Mouse (Mus musculus) lung, postnatal 0 days (tissue): ENCODE results near the gene Galnt7. TPM values are rescaled to one million over a fixed set of nuclear protein-coding genes. Genes with fewer than 3 reads are reported as not detected.

ENCODE experiments used
- ATAC-seq: fragments of 200-750 bp; cut with Nextera tagmentation; 2 replicates; pipeline ENCODE4 v1.8.0; 2017; ENCODE audit warnings: moderate library complexity
- DNase-seq: peaks from one replicate; pipeline ENCODE4 v3.0.0-alpha.2; 2016; ENCODE audit warnings: low spot score
- H3K27ac ChIP-seq: fragments of 300-500 bp; sonication (generic); 2 replicates; pipeline ENCODE4 v1.5.1; 2014; ENCODE audit warnings: antibody characterized with exemption, mild to moderate bottlenecking, low read length, mixed read lengths
- H3K27me3 ChIP-seq: fragments of 300-500 bp; sonication (generic); replicated peaks from 2 replicates; pipeline ENCODE4 v1.6.1; 2014; ENCODE audit warnings: low read length, mixed read lengths; ENCODE audit not compliant: insufficient read depth
- H3K36me3 ChIP-seq: fragments of 300-500 bp; sonication (generic); 2 replicates; pipeline ENCODE4 v1.6.1; 2014; ENCODE audit warnings: low read length, mixed read lengths; ENCODE audit not compliant: insufficient read depth
- H3K4me1 ChIP-seq: fragments of 300-500 bp; sonication (generic); 2 replicates; pipeline ENCODE4 v1.6.1; 2014; ENCODE audit warnings: antibody characterized with exemption, low read depth, low read length, mixed read lengths; ENCODE audit not compliant: insufficient read depth
- H3K4me2 ChIP-seq: fragments of 300-500 bp; sonication (generic); replicated peaks from 2 replicates; pipeline ENCODE4 v1.6.1; 2014; ENCODE audit warnings: low read depth, mild to moderate bottlenecking, low read length, moderate library complexity, mixed read lengths
- H3K4me3 ChIP-seq: fragments of 300-500 bp; sonication (generic); 2 replicates; pipeline ENCODE4 v1.5.1; 2014; ENCODE audit warnings: low read depth, low read length
- H3K9ac ChIP-seq: fragments of 300-500 bp; sonication (generic); replicated peaks from 2 replicates; pipeline ENCODE4 v1.6.1; 2014; ENCODE audit warnings: low read depth, mild to moderate bottlenecking
- H3K9me3 ChIP-seq: fragments of 300-500 bp; sonication (generic); 2 replicates; pipeline ENCODE4 v1.6.1; 2016; ENCODE audit warnings: low read length, mixed read lengths
- CTCF ChIP-seq: IDR thresholded peaks from 2 replicates; pipeline ENCODE4 v1.5.1; 2016; ENCODE audit warnings: antibody characterized with exemption, mild to moderate bottlenecking
- EP300 ChIP-seq: IDR thresholded peaks from 2 replicates; pipeline ENCODE4 v1.6.1; 2016; ENCODE audit warnings: antibody characterized with exemption, mild to moderate bottlenecking, control low read depth
- WGBS: fragments of 180-500 bp; shearing (Covaris S2); extraction: QIAGEN DNeasy Blood & Tissue Kit; methylation state at CpG from one replicate; pipeline ENCODE4 v1.1.7; 2014; 5-methylcytosine and 5-hydroxymethylcytosine counted together
- polyA plus RNA-seq: library from polyadenylated mRNA; unstranded; fragments of >200 nt; fragmentation: Nextera tagmentation; extraction: Ambion mirVana; gene quantifications from 2 replicates; pipeline ENCODE4 v1.2.1, GENCODE M21; 2015

Galnt7 gene
- polyA plus RNA-seq, 1 experiment from 2014 or later, result 5.0 TPM

DNA sequence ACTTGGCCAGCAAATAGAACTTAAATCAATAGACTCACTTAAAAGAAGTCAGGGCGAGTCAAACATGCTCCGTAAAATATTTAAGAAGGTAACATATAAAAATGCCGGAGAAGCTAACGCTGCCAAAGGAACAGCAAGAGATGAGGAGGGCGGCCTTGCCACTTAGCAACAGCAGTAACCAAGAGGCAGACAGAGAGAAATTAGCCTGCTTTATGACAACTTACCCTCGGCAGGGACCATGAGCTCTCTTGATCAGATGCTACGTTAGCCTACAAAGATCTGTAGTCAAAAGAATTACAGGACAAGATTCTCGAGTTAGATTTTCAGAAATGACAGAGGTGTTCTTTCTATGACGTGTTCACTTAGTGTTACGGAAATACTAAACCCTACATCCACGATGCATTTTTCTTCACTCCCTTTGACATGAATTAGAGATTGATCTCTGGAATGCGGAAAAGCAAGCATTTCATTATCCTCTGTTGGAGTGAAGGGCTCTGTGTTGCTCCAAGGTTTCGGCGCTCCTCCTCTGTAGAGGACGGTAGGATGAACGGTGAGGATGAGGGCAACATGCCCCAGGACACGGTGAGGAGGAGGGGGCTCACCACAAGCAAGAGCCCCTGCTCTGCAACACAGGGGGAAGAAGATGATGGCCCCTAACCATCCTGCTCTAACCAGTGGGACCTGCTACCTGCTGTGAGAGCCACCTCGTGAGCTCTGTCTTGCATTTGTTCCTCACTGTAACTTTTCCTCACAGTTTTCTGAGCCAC, 84.0 kb downstream of the Galnt7 start:
- WGBS, result 80% methylated on average over 18 of the region's 18 CpGs
- no peak overlapping the region for H3K4me3 ChIP-seq
- no peaks in the 10 kb centered on the region for H3K4me1 ChIP-seq
- TF ChIP-seq EP300, result no peak
- H3K27ac ChIP-seq, result no peak overlapping the region
- no peaks in the 10 kb centered on the region for H3K27me3 ChIP-seq
- H3K36me3 ChIP-seq, result no peaks in the 10 kb centered on the region
- no peak for DNase-seq
- no peak for ATAC-seq
- H3K9me3 ChIP-seq, result no peaks in the 10 kb centered on the region
- H3K9ac ChIP-seq, result no peak overlapping the region
- H3K4me2 ChIP-seq, result no peak overlapping the region

DNA sequence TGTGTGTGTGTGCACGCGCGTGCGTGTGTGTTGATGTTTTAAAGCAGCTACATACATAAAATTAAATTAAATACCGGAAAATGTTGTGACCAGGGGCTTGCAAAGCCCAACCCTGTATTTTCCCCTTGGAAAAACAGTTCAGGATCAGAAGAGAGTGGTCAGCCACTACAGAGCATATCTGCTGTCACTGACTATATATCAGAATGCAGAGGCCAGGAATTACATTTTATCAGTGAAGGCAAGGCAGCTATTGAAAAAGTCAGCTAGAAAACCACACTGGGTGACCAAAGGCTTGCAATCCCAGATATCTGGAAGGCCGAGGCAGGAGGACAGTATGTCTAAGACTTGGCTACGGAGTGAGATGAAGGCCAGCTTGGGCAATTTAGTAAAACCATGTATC, 84.8 kb downstream of the Galnt7 start:
- Histone ChIP-seq H3K27me3 (no peaks in the 10 kb centered on the region), H3K36me3 (no peaks in the 10 kb centered on the region), H3K4me3 (no peak overlapping the region), H3K9me3 (no peaks in the 10 kb centered on the region), H3K4me1 (no peaks in the 10 kb centered on the region), H3K9ac (no peak overlapping the region), H3K27ac (no peak overlapping the region), H3K4me2 (no peak overlapping the region)
- DNase-seq, result no peak
- whole genome bisulfite sequencing, result 88% methylated on average over 7 of the region's 7 CpGs
- ATAC-seq, result no peak
- no peak for TF ChIP-seq CTCF
- no peak for TF ChIP-seq EP300

DNA sequence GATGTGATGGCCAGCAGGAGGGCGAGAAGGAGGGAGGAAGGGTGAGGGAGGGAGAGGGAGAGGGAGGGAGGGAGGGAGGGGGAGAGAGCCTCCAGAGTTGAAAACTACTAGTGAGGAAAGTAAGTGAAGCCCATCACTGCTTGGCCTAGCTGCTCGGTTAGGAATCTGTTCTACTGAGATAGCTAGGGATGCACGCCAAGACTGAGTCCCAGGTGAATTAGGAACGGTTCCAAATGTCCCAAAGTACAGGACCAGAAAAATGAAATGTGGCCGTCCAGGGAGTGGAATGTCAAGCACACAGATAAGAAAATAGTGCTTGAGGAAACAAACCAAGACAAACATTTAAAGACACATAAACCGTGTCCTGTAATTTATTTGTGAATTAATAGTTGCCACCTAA, 87.8 kb downstream of the Galnt7 start:
- no peaks in the 10 kb centered on the region for H3K9me3 ChIP-seq
- no peaks in the 10 kb centered on the region for H3K4me1 ChIP-seq
- H3K27me3 ChIP-seq, result no peaks in the 10 kb centered on the region
- no peak overlapping the region for H3K4me2 ChIP-seq
- H3K9ac ChIP-seq, result no peak overlapping the region
- H3K36me3 ChIP-seq, result no peaks in the 10 kb centered on the region
- ATAC-seq, result no peak
- DNase-seq, result no peak
- no peak for TF ChIP-seq EP300
- no peak for TF ChIP-seq CTCF
- H3K27ac ChIP-seq, result no peak overlapping the region
- no peak overlapping the region for H3K4me3 ChIP-seq
- WGBS, result 42% methylated on average over 6 of the region's 6 CpGs

DNA sequence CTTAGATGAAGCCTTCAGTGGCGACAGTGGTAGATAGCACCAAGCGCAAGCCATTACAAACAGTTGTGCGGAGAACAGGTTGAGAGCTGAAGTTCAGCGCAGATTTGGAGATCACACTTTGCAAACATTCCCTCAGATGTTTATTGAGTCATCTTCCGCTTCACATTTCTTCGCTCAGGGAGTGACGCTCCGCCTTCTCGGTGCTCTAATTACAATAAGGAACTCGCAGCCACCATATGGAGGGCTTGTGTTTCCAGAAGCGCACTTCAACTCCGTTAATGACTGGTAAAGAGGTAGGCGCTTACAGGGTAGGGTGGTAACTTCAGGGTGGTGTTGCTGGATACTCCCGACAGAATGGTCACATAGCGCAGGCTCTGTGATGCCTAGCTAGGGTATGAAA, 89.1 kb downstream of the Galnt7 start:
- Histone ChIP-seq H3K4me1 (no peaks in the 10 kb centered on the region), H3K4me2 (no peak overlapping the region), H3K9ac (no peak overlapping the region), H3K9me3 (no peaks in the 10 kb centered on the region), H3K36me3 (no peaks in the 10 kb centered on the region), H3K27ac (no peak overlapping the region), H3K27me3 (no peaks in the 10 kb centered on the region), H3K4me3 (no peak overlapping the region)
- no peak for ATAC-seq
- WGBS, result 86% methylated on average over 15 of the region's 15 CpGs
- TF ChIP-seq EP300 (no peak), CTCF (no peak)
- DNase-seq, result no peak

DNA sequence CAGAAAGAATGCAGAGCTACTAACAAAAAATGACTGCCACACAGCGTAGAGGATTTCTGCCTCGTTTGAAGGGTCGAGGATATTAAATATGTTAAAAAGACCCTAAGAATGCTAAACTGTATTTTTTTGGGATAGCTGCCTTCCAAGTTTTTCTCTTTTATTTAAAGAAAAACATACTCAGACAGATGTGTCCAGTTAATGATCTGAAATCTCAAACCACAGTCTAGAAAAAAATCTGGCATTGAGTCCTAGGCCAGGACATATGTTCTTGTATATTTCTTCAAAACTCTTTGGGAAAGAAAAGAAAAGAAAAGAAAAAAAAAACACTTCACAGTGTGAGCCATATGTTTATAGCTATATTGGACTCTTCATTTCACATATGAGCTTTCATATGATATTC, 90.1 kb downstream of the Galnt7 start:
- Histone ChIP-seq H3K9me3 (no peaks in the 10 kb centered on the region), H3K4me1 (no peaks in the 10 kb centered on the region), H3K4me2 (no peak overlapping the region), H3K27me3 (no peaks in the 10 kb centered on the region), H3K9ac (no peak overlapping the region), H3K4me3 (no peak overlapping the region), H3K27ac (no peak overlapping the region), H3K36me3 (no peaks in the 10 kb centered on the region)
- DNase-seq, result no peak
- 54% methylated on average over 3 of the region's 3 CpGs for WGBS
- no peak for ATAC-seq
- no peak for TF ChIP-seq EP300
- no peak for TF ChIP-seq CTCF

DNA sequence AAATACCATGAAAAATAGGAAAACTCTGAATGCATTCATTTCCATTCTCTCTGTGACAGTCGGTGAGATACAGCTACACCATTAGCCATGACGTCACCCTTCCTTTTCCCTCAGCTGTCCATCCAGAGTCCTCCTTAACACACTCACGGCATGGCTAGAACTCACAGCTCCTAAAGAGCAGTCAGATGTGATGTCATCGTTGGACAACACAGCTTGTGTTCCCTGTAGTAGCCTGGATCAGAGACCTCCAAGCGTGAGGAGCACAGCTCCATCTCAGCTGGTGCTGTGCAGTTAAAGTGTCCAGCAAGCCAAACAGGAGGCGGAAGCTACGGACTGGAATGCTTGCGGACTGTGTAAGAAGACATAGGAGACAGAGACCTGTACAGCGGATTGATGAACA, 91.9 kb downstream of the Galnt7 start:
- Histone ChIP-seq H3K36me3 (no peaks in the 10 kb centered on the region), H3K4me1 (no peaks in the 10 kb centered on the region), H3K4me2 (no peak overlapping the region), H3K9me3 (no peaks in the 10 kb centered on the region), H3K9ac (no peak overlapping the region), H3K27me3 (no peaks in the 10 kb centered on the region), H3K27ac (no peak overlapping the region), H3K4me3 (no peak overlapping the region)
- ATAC-seq (no peak), DNase-seq (no peak)
- WGBS, result 75% methylated on average over 9 of the region's 9 CpGs
- TF ChIP-seq EP300, result no peak
- no peak for TF ChIP-seq CTCF
